Mouse (Mus musculus) MEL (cell line): ENCODE data around the gene Atxn7l1. TPM values are rescaled to one million over a fixed set of nuclear protein-coding genes. Genes with fewer than 3 reads are reported as not detected.

Experiments used
- DNase-seq: peaks from one replicate; pipeline ENCODE4 v3.0.0; 2011; ENCODE audit warnings: low read depth, low spot score
- H3K27ac ChIP-seq: 2 replicates; pipeline ENCODE4 v1.5.1; 2012; ENCODE audit warnings: low read depth, mild to moderate bottlenecking, control low read depth, low read length, moderate library complexity; ENCODE audit not compliant: control insufficient read depth
- H3K27me3 ChIP-seq, 2 experiments: fragments of 150-350 bp in 1 of 2; sonication (generic) in 1 of 2; 2 replicates each; pipeline ENCODE4 v1.6.1; 2012; ENCODE audit warnings: low read length in 2 of 2, mild to moderate bottlenecking in 2 of 2, improper control_type of control experiment in 1 of 2, moderate library complexity in 1 of 2; ENCODE audit not compliant: insufficient read depth in 2 of 2, control insufficient read depth in 1 of 2
- H3K36me3 ChIP-seq, 2 experiments: 2 replicates each; pipeline ENCODE4 v1.6.1; 2012 to 2014; ENCODE audit warnings: low read length in 2 of 2, improper control_type of control experiment in 1 of 2, inconsistent platforms in 1 of 2, mild to moderate bottlenecking in 1 of 2; ENCODE audit not compliant: insufficient read depth in 2 of 2, control insufficient read depth in 1 of 2
- H3K4me1 ChIP-seq, 2 experiments: fragments of 150-350 bp in 1 of 2; sonication (generic) in 1 of 2; 2 replicates each; pipeline ENCODE4 v1.6.1; 2012; ENCODE audit warnings: low read length in 2 of 2, improper control_type of control experiment in 1 of 2, mild to moderate bottlenecking in 1 of 2; ENCODE audit not compliant: insufficient read depth in 2 of 2, control insufficient read depth in 1 of 2
- H3K4me3 ChIP-seq, 2 experiments: fragments of 150-350 bp in 1 of 2; sonication (generic) in 1 of 2; 2 replicates each; pipeline ENCODE4 v1.5.1; 2012; ENCODE audit warnings: low read depth in 2 of 2, low read length in 2 of 2, mild to moderate bottlenecking in 2 of 2, moderate library complexity in 2 of 2, control low read depth in 1 of 2, improper control_type of control experiment in 1 of 2; ENCODE audit not compliant: control insufficient read depth in 1 of 2, insufficient read depth in 1 of 2
- H3K79me2 ChIP-seq: 2 replicates; pipeline ENCODE4 v1.6.1; 2012; ENCODE audit warnings: mild to moderate bottlenecking, low read length, moderate library complexity; ENCODE audit not compliant: control insufficient read depth, poor library complexity, insufficient read depth
- H3K9ac ChIP-seq: 2 replicates; pipeline ENCODE4 v1.6.1; 2012; ENCODE audit warnings: low read depth, mild to moderate bottlenecking, control low read depth, low read length, moderate library complexity; ENCODE audit not compliant: control insufficient read depth, poor library complexity, severe bottlenecking
- H3K9me3 ChIP-seq: fragments of 150-350 bp; sonication (generic); replicated peaks from 2 replicates; pipeline ENCODE4 v1.6.1; 2012; ENCODE audit warnings: mild to moderate bottlenecking, low read length, improper control_type of control experiment, moderate library complexity; ENCODE audit not compliant: insufficient read depth
- CHD1 ChIP-seq: IDR thresholded peaks from 2 replicates; pipeline ENCODE4 v1.6.1; 2012; ENCODE audit warnings: low read depth, mild to moderate bottlenecking, inconsistent platforms, low read length, improper control_type of control experiment
- CHD2 ChIP-seq: IDR thresholded peaks from 2 replicates; pipeline ENCODE4 v1.6.1; 2011; ENCODE audit warnings: low read length, improper control_type of control experiment
- ELF1 ChIP-seq: IDR thresholded peaks from 2 replicates; pipeline ENCODE4 v1.6.1; 2014; ENCODE audit warnings: low read depth, mild to moderate bottlenecking, inconsistent platforms, low read length, improper control_type of control experiment, moderate library complexity
- GABPA ChIP-seq: IDR thresholded peaks from 2 replicates; pipeline ENCODE4 v1.6.1; 2012; ENCODE audit warnings: low read depth, mild to moderate bottlenecking, inconsistent platforms, low read length, improper control_type of control experiment, moderate library complexity
- HCFC1 ChIP-seq: IDR thresholded peaks from 2 replicates; pipeline ENCODE4 v1.6.1; 2012; ENCODE audit warnings: low read depth, mild to moderate bottlenecking, inconsistent platforms, low read length, improper control_type of control experiment, moderate library complexity
- JUND ChIP-seq: IDR thresholded peaks from 2 replicates; pipeline ENCODE4 v1.6.1; 2011; ENCODE audit warnings: low read depth, mild to moderate bottlenecking, improper control_type of control experiment, low read length
- KAT2A ChIP-seq: conservative IDR thresholded peaks from 2 replicates; pipeline ENCODE4 v1.6.1; 2012; ENCODE audit warnings: low read depth, low read length, improper control_type of control experiment, inconsistent platforms
- MXI1 ChIP-seq: IDR thresholded peaks from 2 replicates; pipeline ENCODE4 v1.6.1; 2011; ENCODE audit warnings: mild to moderate bottlenecking, low read depth, low read length, improper control_type of control experiment
- MYB ChIP-seq: IDR thresholded peaks from 2 replicates; pipeline ENCODE4 v1.6.1; 2011; ENCODE audit warnings: mild to moderate bottlenecking, low read depth, low read length, improper control_type of control experiment
- MYC ChIP-seq: IDR thresholded peaks from 2 replicates; pipeline ENCODE4 v1.6.1; 2011; ENCODE audit warnings: low read depth, mild to moderate bottlenecking, low read length, improper control_type of control experiment, moderate library complexity
- POLR2A ChIP-seq, 2 experiments: IDR thresholded peaks; 2 replicates each; pipeline ENCODE4 v1.6.1; 2011 to 2012; ENCODE audit warnings: low read length in 2 of 2, mild to moderate bottlenecking in 2 of 2, control low read depth in 1 of 2, improper control_type of control experiment in 1 of 2, low read depth in 1 of 2, moderate library complexity in 1 of 2; ENCODE audit not compliant: control insufficient read depth in 1 of 2, insufficient read depth in 1 of 2, poor library complexity in 1 of 2
- POLR2AphosphoS2 ChIP-seq: IDR thresholded peaks from 2 replicates; pipeline ENCODE4 v1.6.1; 2011; ENCODE audit warnings: low read length, improper control_type of control experiment
- POLR2AphosphoS5 ChIP-seq: IDR thresholded peaks from 2 replicates; pipeline ENCODE4 v1.6.1; 2012; ENCODE audit warnings: low read depth, borderline replicate concordance, mild to moderate bottlenecking, inconsistent platforms, low read length, moderate library complexity, mixed read lengths
- SIN3A ChIP-seq: IDR thresholded peaks from 2 replicates; pipeline ENCODE4 v1.6.1; 2012; ENCODE audit warnings: low read length, improper control_type of control experiment, inconsistent platforms
- SMC3 ChIP-seq: IDR thresholded peaks from 2 replicates; pipeline ENCODE4 v1.6.1; 2011; ENCODE audit warnings: low read depth, low read length, improper control_type of control experiment
- TCF12 ChIP-seq: IDR thresholded peaks from 2 replicates; pipeline ENCODE4 v1.6.1; 2014; ENCODE audit warnings: low read depth, mild to moderate bottlenecking, inconsistent platforms, low read length, improper control_type of control experiment, moderate library complexity
- UBTF ChIP-seq: IDR thresholded peaks from 2 replicates; pipeline ENCODE4 v1.6.1; 2012; ENCODE audit warnings: low read depth, mild to moderate bottlenecking, inconsistent platforms, low read length, improper control_type of control experiment, moderate library complexity, borderline replicate concordance; ENCODE audit not compliant: insufficient read depth
- USF1 ChIP-seq: IDR thresholded peaks from 2 replicates; pipeline ENCODE4 v1.6.1; 2014; ENCODE audit warnings: low read depth, mild to moderate bottlenecking, inconsistent platforms, low read length, improper control_type of control experiment, moderate library complexity
- USF2 ChIP-seq, 2 experiments: IDR thresholded peaks; 2 replicates each; pipeline ENCODE4 v1.6.1; 2011 to 2012; ENCODE audit warnings: improper control_type of control experiment in 2 of 2, low read length in 2 of 2, borderline replicate concordance in 1 of 2, inconsistent platforms in 1 of 2, low read depth in 1 of 2, mild to moderate bottlenecking in 1 of 2; ENCODE audit not compliant: insufficient read depth in 1 of 2
- ZC3H11A ChIP-seq: IDR thresholded peaks from 2 replicates; pipeline ENCODE4 v1.6.1; 2012; ENCODE audit warnings: low read depth, mild to moderate bottlenecking, inconsistent platforms, low read length, improper control_type of control experiment
- ZMIZ1 ChIP-seq: IDR thresholded peaks from 2 replicates; pipeline ENCODE4 v1.6.1; 2012; ENCODE audit warnings: low read depth, mild to moderate bottlenecking, inconsistent platforms, low read length, improper control_type of control experiment, moderate library complexity
- ZNF384 ChIP-seq: IDR thresholded peaks from 2 replicates; pipeline ENCODE4 v1.6.1; 2012; ENCODE audit warnings: low read depth, mild to moderate bottlenecking, inconsistent platforms, low read length, improper control_type of control experiment
- polyA plus RNA-seq, 2 experiments: library from polyadenylated mRNA; stranded (reverse) in 1 of 2; unstranded in 1 of 2; fragments of >175 nt in 1 of 2; fragments of >200 nt in 1 of 2; gene quantifications; 2 replicates each; pipeline versions ENCODE4 v1.2.1 to v1.2.4; 2012; ENCODE audit warnings: low replicate concordance in 2 of 2, low read depth in 1 of 2; ENCODE audit not compliant: insufficient read length in 2 of 2, insufficient read depth in 1 of 2, missing spikeins in 1 of 2
- total RNA-seq: library from RNA; depleted of rRNA; stranded (reverse); fragments of 300-350 nt; gene quantifications from 2 replicates; pipeline ENCODE4 v1.2.3, GENCODE M21; 2012

Atxn7l1 gene
- total and polyA plus RNA-seq, 3 experiments, result 11.6 to 50.3 TPM; not detected in 1

- no peaks in the 10 kb centered on the region for H3K36me3 ChIP-seq
- DNase-seq, result no peak
These were observed 28.4 kb downstream of the Atxn7l1 start for GRCm38 (mm10) chr12:33175621-33176554.

GRCm38 (mm10) chr12:33176555-33176900 is 29.0 kb downstream of the Atxn7l1 start:
- no peaks in the 10 kb centered on the region for H3K36me3 ChIP-seq
- no peak overlapping the region for H3K4me3 ChIP-seq
- no peak overlapping the region for H3K9ac ChIP-seq
- no peak overlapping the region for H3K27ac ChIP-seq
- TF ChIP-seq POLR2AphosphoS5 (no peak), MYC (no peak), CHD2 (no peak), UBTF (no peak), ZC3H11A (no peak), MXI1 (no peak), USF2 (IDR thresholded peaks at IDR 0.05; ENCODE audit: borderline replicate concordance in 1 of 2, insufficient read depth in 1 of 2, low read depth in 1 of 2, low read length in 2 of 2) (no peak)
- DNase-seq, result no peak
- H3K79me2 ChIP-seq, result no peaks in the 10 kb centered on the region
- H3K27me3 ChIP-seq, result no peaks in the 10 kb centered on the region
- no peaks in the 10 kb centered on the region for H3K4me1 ChIP-seq
- H3K9me3 ChIP-seq, result no peaks in the 10 kb centered on the region

More at GRCm38 (mm10) chr12:33175621-33176554, 28.4 kb downstream of the Atxn7l1 start:
- TF ChIP-seq GABPA, result no peak
- TF ChIP-seq TCF12, result no peak
- TF ChIP-seq ZNF384, result no peak
- no peak for TF ChIP-seq MYC
- TF ChIP-seq UBTF, result no peak
- TF ChIP-seq ZMIZ1, result no peak
- TF ChIP-seq, all 39 proteins: peak for 0
- Histone ChIP-seq H3K27me3 (no peaks in the 10 kb centered on the region), H3K9me3 (no peaks in the 10 kb centered on the region), H3K27ac (no peak overlapping the region), H3K4me1 (no peaks in the 10 kb centered on the region), H3K79me2 (no peaks in the 10 kb centered on the region), H3K4me3 (no peak overlapping the region), H3K9ac (no peak overlapping the region)

- no peak overlapping the region for H3K27ac ChIP-seq
These were observed 32.9 kb downstream of the Atxn7l1 start for GRCm38 (mm10) chr12:33180421-33180820.

More at GRCm38 (mm10) chr12:33180421-33180820, 32.9 kb downstream of the Atxn7l1 start:
- Histone ChIP-seq H3K9ac (no peak overlapping the region), H3K79me2 (no peaks in the 10 kb centered on the region), H3K4me3 (no peak overlapping the region), H3K9me3 (no peaks in the 10 kb centered on the region), H3K27me3 (no peaks in the 10 kb centered on the region)
- TF ChIP-seq TCF12, result no peak
- TF ChIP-seq ZC3H11A, result no peak
- TF ChIP-seq KAT2A, result no peak
- TF ChIP-seq USF1, result no peak
- TF ChIP-seq SMC3, result no peak
- TF ChIP-seq SIN3A, result no peak
- TF ChIP-seq MYB, result no peak
- TF ChIP-seq CHD1, result no peak
- TF ChIP-seq MYC, result no peak
- no peak for TF ChIP-seq ELF1
- no peak for TF ChIP-seq POLR2AphosphoS2
- TF ChIP-seq JUND, result no peak
- no peak for TF ChIP-seq POLR2A (IDR thresholded peaks at IDR 0.05; ENCODE audit: control insufficient read depth in 1 of 2, insufficient read depth in 1 of 2, low read depth in 1 of 2, low read length in 2 of 2, poor library complexity in 1 of 2)
- no peak for TF ChIP-seq HCFC1
- TF ChIP-seq, all 39 proteins: peak for 0
- Histone ChIP-seq H3K36me3 (peaks cover 0 to 21% of the 10 kb centered on the region in 2 experiments; a peak in 2 of 4 replicates), H3K4me1 (peaks cover 13 to 24% of the 10 kb centered on the region in 2 experiments)
- DNase-seq, result no peak
